Mouse (Mus musculus): Measurements from ENCODE around the gene Gabbr2. TPM values are rescaled to one million over a fixed set of nuclear protein-coding genes. Genes with fewer than 3 reads are reported as not detected.

Gene Gabbr2
- polyA plus RNA-seq, 1 experiment from 2014 or later, result 0.09 TPM

DNA sequence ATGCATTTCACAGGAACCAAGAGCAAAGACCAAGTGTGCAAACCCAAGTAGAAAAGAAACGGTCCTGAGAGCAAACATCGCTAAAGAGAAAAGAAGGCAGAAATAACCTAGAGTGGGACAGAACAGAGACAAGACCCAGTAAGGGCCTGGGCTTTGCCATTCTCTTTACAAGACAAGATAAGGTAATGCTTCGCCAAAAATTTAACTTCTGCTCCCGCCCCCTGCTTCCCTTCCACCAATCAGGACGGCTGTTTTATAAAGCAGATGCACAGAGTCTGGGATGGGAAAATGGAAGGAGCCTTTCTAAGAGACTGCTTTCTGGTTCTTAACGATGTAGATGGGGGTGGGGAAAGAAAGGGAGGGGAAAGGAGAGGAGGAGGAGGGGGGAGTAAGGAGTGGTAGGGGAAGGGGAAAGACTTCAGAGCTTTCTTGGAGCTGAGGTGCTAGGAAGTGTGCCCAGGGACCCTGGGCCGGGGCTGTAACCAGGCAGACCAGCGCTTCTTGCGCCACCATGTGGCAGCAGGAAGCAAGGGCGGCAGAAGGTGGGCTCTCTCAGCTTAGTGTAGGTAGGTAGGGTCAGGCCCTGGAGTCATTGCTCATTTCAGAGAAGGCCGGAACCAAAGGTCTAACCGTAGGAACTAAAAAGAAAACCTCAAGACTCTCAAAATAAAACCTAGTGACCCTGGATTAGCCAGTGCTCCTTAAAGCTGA is 158.7 kb downstream of the Gabbr2 start:
- H3K9ac ChIP-seq (replicated peaks; ENCODE audit: low read depth, low read length), result no peak overlapping the region
- no peaks in the 10 kb centered on the region for H3K9me3 ChIP-seq (ENCODE audit: control insufficient read depth, low read depth, low read length)
- H3K27ac ChIP-seq (ENCODE audit: low read length), result no peak overlapping the region
- H3K4me2 ChIP-seq (replicated peaks; ENCODE audit: low read depth, low read length), result no peak overlapping the region
- no peak overlapping the region for H3K4me3 ChIP-seq (ENCODE audit: low read depth, low read length)
- ATAC-seq (ENCODE audit: insufficient number of reproducible peaks, insufficient read depth, low FRiP score, low read depth), result no peak
- H3K27me3 ChIP-seq (ENCODE audit: control insufficient read depth, insufficient read depth, low read length), result no peaks in the 10 kb centered on the region
- WGBS, result 45% methylated on average over 12 of the region's 12 CpGs
- H3K36me3 ChIP-seq (ENCODE audit: control insufficient read depth, insufficient read depth, low read length), result no peaks in the 10 kb centered on the region
- H3K4me1 ChIP-seq (ENCODE audit: control insufficient read depth, insufficient read depth, low read length), result no peaks in the 10 kb centered on the region

DNA sequence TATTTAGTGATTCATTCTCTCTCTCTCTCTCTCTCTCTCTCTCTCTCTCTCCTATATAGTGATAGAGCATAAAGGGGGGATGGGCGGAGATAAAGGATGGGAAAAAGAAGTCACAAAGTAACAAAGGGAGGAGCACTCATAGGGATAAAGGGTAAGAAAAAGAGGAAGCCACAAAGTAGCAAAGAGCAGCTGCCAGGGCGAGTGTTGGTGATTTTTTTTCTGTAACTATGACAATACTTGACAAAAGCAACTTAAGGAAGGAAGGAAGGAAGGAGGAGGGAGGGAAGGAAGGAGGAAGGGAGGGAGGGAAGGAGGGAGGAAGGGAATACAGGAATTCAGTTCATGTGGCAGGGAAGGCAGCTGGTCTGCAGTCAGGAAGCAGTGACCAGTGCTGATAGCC is 162.0 kb downstream of the Gabbr2 start:
- ATAC-seq (ENCODE audit: insufficient number of reproducible peaks, insufficient read depth, low FRiP score, low read depth), result no peak
- 54% methylated on average over 2 of the region's 2 CpGs for WGBS
- H3K27ac ChIP-seq (ENCODE audit: low read length), result no peak overlapping the region
- no peaks in the 10 kb centered on the region for H3K36me3 ChIP-seq (ENCODE audit: control insufficient read depth, insufficient read depth, low read length)
- no peaks in the 10 kb centered on the region for H3K27me3 ChIP-seq (ENCODE audit: control insufficient read depth, insufficient read depth, low read length)
- H3K9me3 ChIP-seq (ENCODE audit: control insufficient read depth, low read depth, low read length), result no peaks in the 10 kb centered on the region
- no peak overlapping the region for H3K4me3 ChIP-seq (ENCODE audit: low read depth, low read length)
- no peak overlapping the region for H3K9ac ChIP-seq (replicated peaks; ENCODE audit: low read depth, low read length)
- no peak overlapping the region for H3K4me2 ChIP-seq (replicated peaks; ENCODE audit: low read depth, low read length)
- 0 out of 2 replicates have a peak, but pooled peaks cover 4% of the 10 kb centered on the region for H3K4me1 ChIP-seq (ENCODE audit: control insufficient read depth, insufficient read depth, low read length)

DNA sequence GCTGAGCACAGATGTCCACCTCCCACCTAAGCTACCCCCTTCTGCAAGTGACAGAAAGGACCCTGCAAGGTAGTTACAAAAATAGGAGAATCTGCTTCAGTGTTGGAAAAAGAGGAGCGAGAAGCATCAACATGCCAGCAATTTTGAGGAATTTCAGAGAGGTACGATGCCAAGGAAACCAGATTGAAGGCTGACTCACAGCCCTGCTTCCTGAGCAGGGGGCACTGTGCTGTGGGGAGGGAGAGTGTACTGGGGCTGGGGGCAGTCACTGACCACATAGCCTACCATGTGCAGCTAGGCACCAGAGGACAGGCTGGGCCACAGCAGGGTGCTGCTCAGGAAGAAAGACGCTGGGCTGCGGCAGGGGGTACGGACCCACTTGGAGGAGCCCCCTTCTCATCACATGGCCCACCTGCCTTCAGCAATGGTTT is 163.5 kb downstream of the Gabbr2 start:
- Histone ChIP-seq H3K27me3 (ENCODE audit: control insufficient read depth, insufficient read depth, low read length) (no peaks in the 10 kb centered on the region), H3K36me3 (ENCODE audit: control insufficient read depth, insufficient read depth, low read length) (no peaks in the 10 kb centered on the region), H3K9ac (replicated peaks; ENCODE audit: low read depth, low read length) (no peak overlapping the region), H3K4me2 (replicated peaks; ENCODE audit: low read depth, low read length) (no peak overlapping the region), H3K4me1 (ENCODE audit: control insufficient read depth, insufficient read depth, low read length) (0 out of 2 replicates have a peak, but pooled peaks cover 4% of the 10 kb centered on the region), H3K9me3 (ENCODE audit: control insufficient read depth, low read depth, low read length) (no peaks in the 10 kb centered on the region), H3K27ac (ENCODE audit: low read length) (no peak overlapping the region), H3K4me3 (ENCODE audit: low read depth, low read length) (no peak overlapping the region)
- no peak for ATAC-seq (ENCODE audit: insufficient number of reproducible peaks, insufficient read depth, low FRiP score, low read depth)
- WGBS, result 83% methylated on average over 5 of the region's 5 CpGs

DNA sequence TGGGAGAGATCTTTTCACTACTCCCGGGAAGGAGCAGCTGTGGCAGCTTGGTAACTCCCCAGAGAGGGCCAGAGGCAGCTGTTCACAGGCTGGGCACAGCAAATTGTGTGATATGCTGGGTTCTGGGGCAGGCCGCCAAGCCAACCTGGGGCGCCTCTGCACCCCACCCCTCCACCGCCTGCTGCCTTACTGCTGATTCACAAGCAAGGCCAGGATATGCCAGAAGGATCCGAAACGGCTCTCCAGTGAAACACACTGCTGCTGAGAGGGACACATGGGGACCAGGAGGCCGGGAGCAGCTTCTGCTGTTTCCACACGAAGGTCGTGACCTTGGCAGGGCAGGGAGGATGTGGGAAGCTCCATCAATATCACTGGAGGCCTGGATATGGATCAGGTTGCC is 164.2 kb downstream of the Gabbr2 start:
- WGBS, result 57% methylated on average over 9 of the region's 9 CpGs
- H3K27me3 ChIP-seq (ENCODE audit: control insufficient read depth, insufficient read depth, low read length), result no peaks in the 10 kb centered on the region
- no peaks in the 10 kb centered on the region for H3K9me3 ChIP-seq (ENCODE audit: control insufficient read depth, low read depth, low read length)
- no peak for ATAC-seq (ENCODE audit: insufficient number of reproducible peaks, insufficient read depth, low FRiP score, low read depth)
- H3K4me3 ChIP-seq (ENCODE audit: low read depth, low read length), result no peak overlapping the region
- no peaks in the 10 kb centered on the region for H3K36me3 ChIP-seq (ENCODE audit: control insufficient read depth, insufficient read depth, low read length)
- H3K4me2 ChIP-seq (replicated peaks; ENCODE audit: low read depth, low read length), result no peak overlapping the region
- 0 out of 2 replicates have a peak, but pooled peaks cover 4% of the 10 kb centered on the region for H3K4me1 ChIP-seq (ENCODE audit: control insufficient read depth, insufficient read depth, low read length)
- no peak overlapping the region for H3K27ac ChIP-seq (ENCODE audit: low read length)
- H3K9ac ChIP-seq (replicated peaks; ENCODE audit: low read depth, low read length), result no peak overlapping the region

DNA sequence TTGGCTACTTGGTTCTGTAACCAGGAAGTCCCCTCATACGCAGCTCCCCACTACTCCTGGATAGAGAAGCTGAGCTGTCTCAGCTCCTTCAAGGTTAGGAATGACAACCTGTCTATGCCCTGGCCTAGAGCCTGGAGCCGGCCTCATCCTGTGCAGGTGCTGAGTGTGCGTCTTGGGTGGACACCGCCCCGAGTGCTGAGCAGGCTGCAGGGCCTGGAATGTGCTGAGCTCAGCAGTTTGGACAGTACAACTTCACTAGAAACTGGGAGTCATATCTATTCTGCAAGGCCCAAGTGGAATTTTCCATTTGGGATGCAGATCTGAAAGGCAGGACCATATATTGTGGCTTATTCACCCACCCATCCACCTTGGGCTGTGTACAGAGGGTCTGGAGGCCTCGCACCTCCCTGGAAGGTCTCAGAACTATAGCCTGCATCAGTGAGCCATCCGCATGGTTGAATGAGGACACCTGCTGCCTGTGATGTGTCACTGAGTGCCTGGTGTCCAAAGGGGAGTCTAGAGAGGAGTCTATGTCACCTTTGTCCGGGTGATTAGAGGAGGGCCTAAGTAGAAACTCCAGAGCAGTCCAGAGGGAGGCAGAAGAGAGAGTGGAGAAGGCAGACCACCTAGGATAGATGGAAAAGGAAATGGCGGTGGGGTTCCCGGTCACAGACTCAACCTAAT is 165.7 kb downstream of the Gabbr2 start:
- Histone ChIP-seq H3K27me3 (ENCODE audit: control insufficient read depth, insufficient read depth, low read length) (no peaks in the 10 kb centered on the region), H3K9ac (replicated peaks; ENCODE audit: low read depth, low read length) (no peak overlapping the region), H3K9me3 (ENCODE audit: control insufficient read depth, low read depth, low read length) (no peaks in the 10 kb centered on the region), H3K4me3 (ENCODE audit: low read depth, low read length) (no peak overlapping the region), H3K4me1 (ENCODE audit: control insufficient read depth, insufficient read depth, low read length) (0 out of 2 replicates have a peak, but pooled peaks cover 4% of the 10 kb centered on the region), H3K36me3 (ENCODE audit: control insufficient read depth, insufficient read depth, low read length) (no peaks in the 10 kb centered on the region), H3K27ac (ENCODE audit: low read length) (no peak overlapping the region), H3K4me2 (replicated peaks; ENCODE audit: low read depth, low read length) (no peak overlapping the region)
- 76% methylated on average over 10 of the region's 10 CpGs for WGBS
- ATAC-seq (ENCODE audit: insufficient number of reproducible peaks, insufficient read depth, low FRiP score, low read depth), result 0 out of 2 replicates have a peak, but pooled peaks have one; percentile 26

DNA sequence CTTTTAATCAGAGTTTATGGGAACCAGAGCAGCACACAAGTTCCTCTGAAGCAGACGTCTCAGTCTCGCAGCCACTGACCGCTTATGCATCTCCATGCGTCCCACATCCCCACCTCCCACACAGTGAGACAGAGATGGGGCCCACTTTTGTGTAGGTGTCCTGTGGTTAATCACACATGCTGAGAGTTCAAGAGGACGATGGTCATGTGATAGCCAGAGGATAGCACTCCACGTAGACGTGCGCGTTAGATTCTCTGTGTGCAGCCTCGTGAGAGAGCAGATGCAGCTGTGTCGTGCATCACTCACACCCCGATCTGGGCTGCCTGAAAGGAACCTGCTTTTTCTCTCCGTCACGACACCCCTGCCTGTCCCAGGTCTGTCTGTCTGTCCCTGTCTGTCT is 167.9 kb downstream of the Gabbr2 start:
- Histone ChIP-seq H3K36me3 (ENCODE audit: control insufficient read depth, insufficient read depth, low read length) (no peaks in the 10 kb centered on the region), H3K4me3 (ENCODE audit: low read depth, low read length) (no peak overlapping the region), H3K27ac (ENCODE audit: low read length) (no peak overlapping the region), H3K9me3 (ENCODE audit: control insufficient read depth, low read depth, low read length) (no peaks in the 10 kb centered on the region), H3K27me3 (ENCODE audit: control insufficient read depth, insufficient read depth, low read length) (no peaks in the 10 kb centered on the region), H3K4me1 (ENCODE audit: control insufficient read depth, insufficient read depth, low read length) (0 out of 2 replicates have a peak, but pooled peaks cover 4% of the 10 kb centered on the region), H3K4me2 (replicated peaks; ENCODE audit: low read depth, low read length) (no peak overlapping the region), H3K9ac (replicated peaks; ENCODE audit: low read depth, low read length) (no peak overlapping the region)
- WGBS, result 66% methylated on average over 14 of the region's 14 CpGs
- ATAC-seq (ENCODE audit: insufficient number of reproducible peaks, insufficient read depth, low FRiP score, low read depth), result 0 out of 2 replicates have a peak, but pooled peaks have one; percentile 12

DNA sequence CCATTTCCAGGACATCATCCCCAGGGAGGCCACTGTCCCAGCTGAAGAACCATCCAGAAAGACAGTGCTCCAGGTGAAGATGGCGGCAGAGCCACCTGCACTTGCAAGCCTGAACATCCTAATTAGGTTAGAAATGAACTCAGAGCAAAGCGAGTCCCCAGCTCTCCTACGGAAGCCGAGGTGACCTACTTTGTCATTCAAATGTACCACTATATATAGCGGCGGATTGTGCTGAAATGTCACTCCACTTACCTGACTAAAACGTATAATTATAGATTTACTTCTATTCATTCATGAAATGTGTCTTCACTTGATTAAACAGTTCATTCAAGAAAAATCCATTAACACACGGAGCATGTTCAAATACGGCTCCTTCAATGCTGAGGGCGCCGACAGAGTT is 170.0 kb downstream of the Gabbr2 start:
- Histone ChIP-seq H3K4me2 (replicated peaks; ENCODE audit: low read depth, low read length) (no peak overlapping the region), H3K9ac (replicated peaks; ENCODE audit: low read depth, low read length) (no peak overlapping the region), H3K9me3 (ENCODE audit: control insufficient read depth, low read depth, low read length) (no peaks in the 10 kb centered on the region), H3K4me3 (ENCODE audit: low read depth, low read length) (no peak overlapping the region), H3K27me3 (ENCODE audit: control insufficient read depth, insufficient read depth, low read length) (no peaks in the 10 kb centered on the region), H3K4me1 (ENCODE audit: control insufficient read depth, insufficient read depth, low read length) (no peaks in the 10 kb centered on the region), H3K36me3 (ENCODE audit: control insufficient read depth, insufficient read depth, low read length) (no peaks in the 10 kb centered on the region), H3K27ac (ENCODE audit: low read length) (no peak overlapping the region)
- no peak for ATAC-seq (ENCODE audit: insufficient number of reproducible peaks, insufficient read depth, low FRiP score, low read depth)
- 82% methylated on average over 11 of the region's 11 CpGs for WGBS

DNA sequence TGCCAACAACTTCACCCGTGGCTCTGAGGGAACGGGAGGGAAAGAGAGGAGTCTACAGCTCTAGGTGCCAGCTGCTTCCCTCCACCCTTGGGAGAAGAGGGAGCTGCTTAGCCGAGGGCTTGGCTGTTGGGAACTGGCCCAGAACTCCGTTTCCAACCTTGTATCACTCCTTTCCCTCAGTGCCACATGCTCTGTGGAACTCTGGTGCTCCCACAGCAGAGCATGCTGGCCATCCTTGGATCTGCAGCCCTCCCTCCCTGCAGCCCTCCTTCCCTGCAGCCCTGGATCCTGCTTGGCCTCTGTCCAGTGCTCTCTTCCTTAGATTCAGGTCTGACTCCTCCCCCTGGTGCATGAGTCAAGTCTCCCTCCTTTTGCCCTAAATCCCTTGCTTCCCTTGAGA is 176.7 kb downstream of the Gabbr2 start:
- WGBS, result 63% methylated on average over 4 of the region's 4 CpGs
- H3K4me3 ChIP-seq (ENCODE audit: low read depth, low read length), result no peak overlapping the region
- peak; percentile 65; the same call in 1 of the 2 replicates for ATAC-seq (ENCODE audit: insufficient number of reproducible peaks, insufficient read depth, low FRiP score, low read depth)

More for the DNA sequence above, 176.7 kb downstream of the Gabbr2 start:
- H3K27ac ChIP-seq (ENCODE audit: low read length), result no peak overlapping the region
- H3K9ac ChIP-seq (replicated peaks; ENCODE audit: low read depth, low read length), result no peak overlapping the region
- no peaks in the 10 kb centered on the region for H3K9me3 ChIP-seq (ENCODE audit: control insufficient read depth, low read depth, low read length)
- no peaks in the 10 kb centered on the region for H3K36me3 ChIP-seq (ENCODE audit: control insufficient read depth, insufficient read depth, low read length)
- no peak overlapping the region for H3K4me2 ChIP-seq (replicated peaks; ENCODE audit: low read depth, low read length)
- H3K4me1 ChIP-seq (ENCODE audit: control insufficient read depth, insufficient read depth, low read length), result no peaks in the 10 kb centered on the region
- H3K27me3 ChIP-seq (ENCODE audit: control insufficient read depth, insufficient read depth, low read length), result no peaks in the 10 kb centered on the region

Measured in stomach, embryonic 14.5 days (tissue).